9 mouse cellular contexts compared by ENCODE assay signal in the genomic region with DNA sequence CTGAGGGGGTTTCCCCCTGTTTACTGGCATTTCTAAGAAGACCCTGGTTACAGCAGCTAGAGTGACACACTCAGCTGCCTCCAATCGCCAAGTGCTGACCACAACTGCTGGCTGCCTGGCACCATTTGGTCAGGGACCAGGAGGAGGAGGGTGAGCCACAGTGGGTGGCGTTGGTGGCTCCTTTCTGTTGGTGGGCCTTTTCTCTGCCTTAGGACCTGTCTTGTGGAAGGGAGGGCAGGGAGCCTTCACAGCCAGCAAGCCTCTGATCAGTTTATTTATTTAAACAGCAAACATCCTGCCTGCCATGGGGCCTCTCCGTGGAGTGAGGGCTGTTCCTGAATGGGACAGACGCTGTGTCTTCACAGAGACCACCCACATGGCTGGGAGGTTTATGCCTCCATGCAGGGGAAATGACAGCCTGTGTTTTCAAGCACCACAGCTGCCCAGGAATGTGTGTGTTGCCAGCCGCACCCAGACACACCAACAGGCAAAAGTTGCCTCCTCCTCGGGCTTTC.
DNase-seq lines count a peak whose midpoint lies in the region; ATAC-seq lines count a peak whose summit lies in the region.
"Had no signal": no experiment of that assay in that cellular context is flagged by ENCODE, and none has a peak within 500 bp of the region (broad histone marks: within the 10 kb centered on the region; RNA-seq: fewer than 3 reads in every experiment).

No protein-coding gene starts in this region.

- no peaks in the 10 kb centered on the region for H3K36me3 ChIP-seq in neural tube, embryonic 14.5 days (ENCODE audit: control insufficient read depth, insufficient read depth, low read length)

- ATAC-seq in neural tube, embryonic 14.5 days (ENCODE audit: low read depth), result peak; percentile 72; the same call in 1 of the 2 replicates

- peak; percentile 42 for DNase-seq in kidney, postnatal 10 days
- no peak for DNase-seq in kidney, adult 11 months
- DNase-seq in embryo, embryonic 11 days, result peak; percentile 85
- peak; percentile 63 to 78 for DNase-seq in kidney, postnatal 4 days
- no peak for DNase-seq in spleen, adult 12 weeks (ENCODE audit: low spot score)
- no peak for DNase-seq in cerebellum, adult 9-11 months
- DNase-seq in adrenal gland, postnatal 36 days, result no peak
- DNase-seq: right cerebral cortex, postnatal 25 days had no signal

- H3K4me2 ChIP-seq in neural tube, embryonic 14.5 days (ENCODE audit: low read depth, low read length), result no peak overlapping the region

- H3K9me3 ChIP-seq in neural tube, embryonic 14.5 days (ENCODE audit: control insufficient read depth, low read length), result peaks cover 2% of the 10 kb centered on the region; the same call in 1 of the 2 replicates

- H3K27me3 ChIP-seq in neural tube, embryonic 14.5 days (ENCODE audit: control insufficient read depth, insufficient read depth, low read length), result no peaks in the 10 kb centered on the region

- 1% methylated on average over 6 of the region's 6 CpGs for WGBS in neural tube, embryonic 14.5 days

- 0 out of 2 replicates have a peak, but pooled peaks cover 6% of the 10 kb centered on the region for H3K4me1 ChIP-seq in neural tube, embryonic 14.5 days (ENCODE audit: control insufficient read depth, insufficient read depth, low read length)

- H3K9ac ChIP-seq in neural tube, embryonic 14.5 days (replicated peaks; ENCODE audit: low read depth, low read length), result no peak overlapping the region

- H3K4me3 ChIP-seq in neural tube, embryonic 14.5 days (ENCODE audit: low read depth, low read length), result no peak overlapping the region

- H3K27ac ChIP-seq in neural tube, embryonic 14.5 days (ENCODE audit: low read depth, low read length), result no peak overlapping the region

Comparison
In these comparisons a context has a peak if more than half of its experiments do, and no peak if none do; other contexts are left out.
1. DNase-seq: peak in kidney, postnatal 10 days (single experiment), embryo, embryonic 11 days (single experiment) and kidney, postnatal 4 days (2 of 2); none in kidney, adult 11 months (single experiment), spleen, adult 12 weeks (single experiment), cerebellum, adult 9-11 months (single experiment) and adrenal gland, postnatal 36 days (0 of 2).